Mouse (Mus musculus) E14TG2a.4 (cell line): Measurements from ENCODE around the gene 2310002L09Rik.
"Not testable (repeated sequence)": the region's sequence is repeated elsewhere in the genome, so short reads cannot be mapped to it uniquely, and the experiment has no call there.

Experiments used
- H3K27me3 ChIP-seq: 2 replicates; pipeline ENCODE4 v1.6.1; 2014; ENCODE audit warnings: low read length, control low read depth; ENCODE audit not compliant: insufficient read depth
- H3K36me3 ChIP-seq: 2 replicates; pipeline ENCODE4 v1.6.1; 2014; ENCODE audit warnings: low read length, control low read depth; ENCODE audit not compliant: insufficient read depth
- H3K4me1 ChIP-seq: replicated peaks from 2 replicates; pipeline ENCODE4 v1.6.1; 2014; ENCODE audit warnings: low read depth, low read length, control low read depth
- H3K4me3 ChIP-seq: replicated peaks from 2 replicates; pipeline ENCODE4 v1.5.1; 2014; ENCODE audit warnings: mild to moderate bottlenecking, low read length
- H3K9me3 ChIP-seq: 2 replicates; pipeline ENCODE4 v1.6.1; 2014; ENCODE audit warnings: low read length, control low read depth
- CTCF ChIP-seq: conservative IDR thresholded peaks from 2 replicates; pipeline ENCODE4 v1.5.1; 2014; ENCODE audit warnings: low read length
- NANOG ChIP-seq: IDR thresholded peaks from 2 replicates; pipeline ENCODE4 v1.6.1; 2014; ENCODE audit warnings: borderline replicate concordance, low read length, mixed read lengths
- POU5F1 ChIP-seq: IDR thresholded peaks from 2 replicates; pipeline ENCODE4 v1.6.1; 2014; ENCODE audit warnings: low read length, borderline replicate concordance

The 2310002L09Rik gene

DNA sequence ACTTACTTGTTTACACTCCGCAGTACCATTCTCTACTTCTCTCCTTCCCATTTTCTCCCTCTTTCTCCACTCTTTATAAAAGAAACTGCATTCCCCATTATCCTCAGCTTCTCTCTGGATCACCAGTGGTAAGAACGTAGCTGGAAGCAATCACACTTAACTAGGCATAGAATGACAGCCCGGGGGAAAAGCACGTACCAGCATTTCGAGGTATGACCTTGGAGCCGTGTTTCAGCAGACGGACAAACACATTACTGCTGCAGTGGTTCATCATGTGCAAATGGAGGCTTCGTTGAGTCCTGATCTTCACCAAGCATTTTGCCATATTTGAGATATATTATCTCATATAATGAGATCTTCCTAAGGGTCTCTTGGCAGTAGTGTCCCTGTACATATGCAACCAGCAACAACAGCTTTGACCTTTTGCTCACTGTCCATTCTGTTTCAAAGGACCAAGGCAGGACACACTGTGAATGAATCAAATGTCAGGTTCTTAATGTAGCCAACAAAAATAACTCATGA, at the start of gene 2310002L09Rik:
TSS of gene 2310002L09Rik (minus strand) at position 472 of the 522 bp plus-strand sequence.
- H3K36me3 ChIP-seq = no peaks in the 10 kb centered on the region
- H3K4me3 ChIP-seq = no peak within 1 kb of the TSS
- H3K4me1 ChIP-seq = no peaks in the 10 kb centered on the region
- TF ChIP-seq NANOG (no peak), POU5F1 (no peak), CTCF (no peak)
- no peaks in the 10 kb centered on the region for H3K27me3 ChIP-seq
- H3K9me3 ChIP-seq = peaks cover 10% of the 10 kb centered on the region; the same call in 1 of the 2 replicates

DNA sequence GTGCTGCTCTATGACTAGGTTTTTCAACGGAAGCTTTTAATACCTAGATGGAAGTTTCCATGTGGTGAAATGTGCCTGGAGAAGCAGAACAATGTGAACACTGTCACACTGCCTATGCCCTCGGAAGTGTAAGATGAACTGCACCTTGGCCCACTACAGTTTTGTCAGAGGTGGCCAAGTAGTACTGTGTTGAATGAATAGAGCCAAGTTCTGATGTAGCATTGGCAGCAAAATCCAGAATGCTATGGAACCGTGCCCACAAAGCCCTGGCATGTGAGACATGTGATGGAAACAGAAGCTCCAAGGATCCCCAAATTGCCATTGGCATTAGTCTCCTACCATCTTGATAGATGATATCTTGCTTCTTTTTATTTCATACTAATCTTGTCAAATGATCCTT, 29.8 kb upstream of the 2310002L09Rik start:
- Histone ChIP-seq H3K9me3 (no peaks in the 10 kb centered on the region), H3K36me3 (no peaks in the 10 kb centered on the region), H3K4me3 (no peak overlapping the region), H3K4me1 (no peaks in the 10 kb centered on the region), H3K27me3 (no peaks in the 10 kb centered on the region)
- TF ChIP-seq CTCF (no peak), POU5F1 (no peak), NANOG (no peak)

- H3K36me3 ChIP-seq, H3K27me3 ChIP-seq, H3K4me3 ChIP-seq, H3K4me1 ChIP-seq: not testable (repeated sequence)
- H3K9me3 ChIP-seq = peaks cover 15% of the 10 kb centered on the region
Measured at GRCm38 (mm10) chr4:73920660-73921059, 30.0 kb downstream of the 2310002L09Rik start, which contains the start of gene Gm11756. TSS of gene Gm11756 (minus strand) at chr4:73920760.

- not testable (repeated sequence) for H3K36me3 ChIP-seq, H3K9me3 ChIP-seq, H3K4me1 ChIP-seq, H3K27me3 ChIP-seq, H3K4me3 ChIP-seq
Measured at GRCm38 (mm10) chr4:73905853-73906252, 44.8 kb downstream of the 2310002L09Rik start, which contains the start of gene Gm13871. TSS of gene Gm13871 (minus strand) at chr4:73905953.

DNA sequence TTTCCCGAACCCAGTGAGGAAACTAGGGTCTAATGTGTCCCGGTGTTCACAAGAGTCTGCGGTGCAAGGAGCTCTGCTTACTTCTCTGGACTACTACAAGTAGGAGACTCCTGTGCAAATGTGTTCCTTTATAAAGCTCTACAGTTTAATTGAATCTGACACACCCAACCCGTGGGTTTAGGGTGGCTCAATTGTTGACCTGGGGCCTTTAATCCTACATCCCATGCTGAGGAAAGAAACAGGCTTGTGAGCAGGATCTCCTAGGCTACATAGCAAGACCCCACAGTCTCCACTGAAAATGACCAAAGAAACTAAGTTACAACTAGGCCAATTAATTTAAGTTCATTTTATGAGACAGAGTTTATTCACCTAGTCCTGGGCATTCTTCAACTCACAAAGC, 59.6 kb downstream of the 2310002L09Rik start, which contains the start of gene Gm11757:
TSS of gene Gm11757 (minus strand) at position 101 of the 400 bp plus-strand sequence.
- H3K4me1 ChIP-seq = not testable (repeated sequence)

More for the DNA sequence above, 59.6 kb downstream of the 2310002L09Rik start, which contains the start of gene Gm11757:
- H3K27me3 ChIP-seq, H3K9me3 ChIP-seq, H3K4me3 ChIP-seq, H3K36me3 ChIP-seq: not testable (repeated sequence)
